Mouse (Mus musculus) thymus, adult 2 months (tissue): ENCODE results near the gene Gm13290. TPM values are rescaled to one million over a fixed set of nuclear protein-coding genes. Genes with fewer than 3 reads are reported as not detected.
"Not testable (repeated sequence)": the region's sequence is repeated elsewhere in the genome, so short reads cannot be mapped to it uniquely, and the experiment has no call there.

ENCODE experiments used
- DNase-seq: peaks from one replicate; pipeline ENCODE4 v3.0.0; 2021
- H3K27ac ChIP-seq: fragments of 200-500 bp; 2 replicates; pipeline ENCODE4 v1.5.1; 2012; ENCODE audit warnings: low read length, control low read depth; ENCODE audit not compliant: control insufficient read depth, insufficient read depth
- H3K27me3 ChIP-seq: fragments of 200-500 bp; 2 replicates; pipeline ENCODE4 v1.6.1; 2012; ENCODE audit warnings: mild to moderate bottlenecking, low read length, moderate library complexity, mixed read lengths; ENCODE audit not compliant: control insufficient read depth, insufficient read depth
- H3K36me3 ChIP-seq: fragments of 200-500 bp; 2 replicates; pipeline ENCODE4 v1.6.1; 2012; ENCODE audit warnings: mild to moderate bottlenecking, low read length, moderate library complexity; ENCODE audit not compliant: control insufficient read depth, insufficient read depth
- H3K4me1 ChIP-seq: fragments of 200-500 bp; replicated peaks from 2 replicates; pipeline ENCODE4 v1.6.1; 2012; ENCODE audit warnings: low read length; ENCODE audit not compliant: control insufficient read depth, insufficient read depth
- H3K4me3 ChIP-seq: fragments of 200-500 bp; 2 replicates; pipeline ENCODE4 v1.5.1; 2012; ENCODE audit warnings: mild to moderate bottlenecking, low read length, control low read depth, moderate library complexity; ENCODE audit not compliant: control insufficient read depth, insufficient read depth
- CTCF ChIP-seq: fragments of 200-500 bp; IDR thresholded peaks from 2 replicates; pipeline ENCODE4 v1.5.1; 2012; ENCODE audit warnings: mild to moderate bottlenecking, control low read depth, low read length, moderate library complexity, borderline replicate concordance; ENCODE audit not compliant: control insufficient read depth, poor library complexity, insufficient read depth; ENCODE audit errors: extremely low read depth
- POLR2A ChIP-seq: fragments of 200-500 bp; IDR thresholded peaks from 2 replicates; pipeline ENCODE4 v1.6.1; 2012; ENCODE audit warnings: mild to moderate bottlenecking, low read length, control low read depth, moderate library complexity; ENCODE audit not compliant: control insufficient read depth, poor library complexity, insufficient read depth; ENCODE audit errors: extremely low read depth
- WGBS: fragments of 180-500 bp; shearing (Covaris S2); methylation state at CpG from one replicate; pipeline ENCODE4 v1.1.7; 2018; 5-methylcytosine and 5-hydroxymethylcytosine counted together
- polyA plus RNA-seq: library from polyadenylated mRNA; depleted of rRNA; stranded (reverse); fragments of >200 nt; gene quantifications from 2 replicates; pipeline ENCODE4 v1.2.3, GENCODE M21; 2012

Gm13290 gene
- polyA plus RNA-seq, 1 experiment: not detected

GRCm38 (mm10) chr4:88744207-88744606 is 29.4 kb upstream of the Gm13290 start:
- no peak overlapping the region for H3K4me3 ChIP-seq
- WGBS: 86% methylated on average over 3 of the region's 3 CpGs
- H3K27me3 ChIP-seq: no peaks in the 10 kb centered on the region
- H3K27ac ChIP-seq: no peak overlapping the region
- H3K4me1 ChIP-seq: peaks cover 4% of the 10 kb centered on the region
- DNase-seq: peak; percentile 22
- no peak for TF ChIP-seq CTCF
- no peak for TF ChIP-seq POLR2A
- H3K36me3 ChIP-seq: no peaks in the 10 kb centered on the region

- 94% methylated on average over 6 of the region's 6 CpGs for WGBS
- Histone ChIP-seq H3K4me3 (no peak overlapping the region), H3K36me3 (no peaks in the 10 kb centered on the region), H3K27ac (no peak overlapping the region), H3K4me1 (no peaks in the 10 kb centered on the region), H3K27me3 (no peaks in the 10 kb centered on the region)
- TF ChIP-seq CTCF (no peak), POLR2A (no peak)
- DNase-seq: no peak
Measured at GRCm38 (mm10) chr4:88749926-88750325, 23.7 kb upstream of the Gm13290 start.

GRCm38 (mm10) chr4:88754818-88755340 is 18.8 kb upstream of the Gm13290 start, which contains the start of gene Gm13271:
TSS of gene Gm13271 (plus strand) at chr4:88754868.
- DNase-seq: peak; percentile 80
- H3K27me3 ChIP-seq, H3K27ac ChIP-seq, H3K4me3 ChIP-seq, H3K36me3 ChIP-seq, H3K4me1 ChIP-seq: not testable (repeated sequence)
- WGBS: 96% methylated on average over 15 of the region's 15 CpGs

GRCm38 (mm10) chr4:88756581-88757513 is 16.8 kb upstream of the Gm13290 start:
- TF ChIP-seq POLR2A: peak; percentile 14; the same call in 1 of the 2 replicates
- not testable (repeated sequence) for H3K36me3 ChIP-seq, H3K27me3 ChIP-seq, H3K4me1 ChIP-seq
- WGBS: 7% methylated on average over 29 of the region's 31 CpGs
- Histone ChIP-seq H3K4me3 (peak overlapping the region; percentile 58), H3K27ac (peak overlapping the region; percentile 69)
- peak; percentile 25 for DNase-seq

GRCm38 (mm10) chr4:88757628-88758031 is 16.0 kb upstream of the Gm13290 start:
- not testable (repeated sequence) for H3K27me3 ChIP-seq, H3K36me3 ChIP-seq, H3K4me1 ChIP-seq, H3K27ac ChIP-seq
- H3K4me3 ChIP-seq: peak overlapping the region; percentile 58
- peak; percentile 92 for DNase-seq
- WGBS: 0% methylated on average over 21 of the region's 21 CpGs
- TF ChIP-seq CTCF: peak; percentile 53

- H3K27me3 ChIP-seq, DNase-seq, H3K4me1 ChIP-seq, H3K27ac ChIP-seq, H3K4me3 ChIP-seq, H3K36me3 ChIP-seq: not testable (repeated sequence)
- WGBS: 96% methylated on average over 9 of the region's 9 CpGs
Measured at GRCm38 (mm10) chr4:88758751-88759150, 14.9 kb upstream of the Gm13290 start.

- peak within 1 kb of the TSS; percentile 86 for H3K4me3 ChIP-seq
- H3K36me3 ChIP-seq, H3K27ac ChIP-seq, H3K4me1 ChIP-seq, H3K27me3 ChIP-seq: not testable (repeated sequence)
- peak; percentile 52 for DNase-seq
- 22% methylated on average over 10 of the region's 14 CpGs for WGBS
Measured at GRCm38 (mm10) chr4:88759610-88760268, 13.9 kb upstream of the Gm13290 start, which contains the start of gene Gm13283. TSS of gene Gm13283 (plus strand) at chr4:88760119.
